Mouse (Mus musculus): ENCODE measurements at regions not wholly inside any gene's neighbourhood (a gene's known extent, or its start where the extent isn't known, plus 50 kb on each side); places are given as distances from the start of the nearest gene placed in this dataset.

DNA sequence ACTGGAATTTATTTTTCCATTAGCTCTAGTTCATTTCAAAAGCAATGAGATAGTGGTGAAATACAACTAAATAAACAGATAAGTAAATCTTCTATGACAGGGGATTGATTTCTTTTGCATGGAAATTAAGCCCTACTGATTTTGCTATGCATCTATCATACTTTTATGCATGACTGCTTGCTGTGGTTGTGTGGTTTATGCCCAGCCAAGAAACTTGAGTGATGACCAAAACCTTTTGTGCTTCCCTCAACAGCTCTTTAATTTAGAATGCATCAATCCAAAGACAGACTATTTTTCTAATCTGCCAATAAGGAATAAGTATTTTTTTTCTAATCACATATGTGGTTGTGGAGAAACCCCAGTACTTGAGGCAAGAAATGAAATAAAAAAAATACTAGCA, 303.6 kb downstream of the Col12a1 start:
- no peak for DNase-seq (ENCODE audit: low spot score in 2 of 2)

DNA sequence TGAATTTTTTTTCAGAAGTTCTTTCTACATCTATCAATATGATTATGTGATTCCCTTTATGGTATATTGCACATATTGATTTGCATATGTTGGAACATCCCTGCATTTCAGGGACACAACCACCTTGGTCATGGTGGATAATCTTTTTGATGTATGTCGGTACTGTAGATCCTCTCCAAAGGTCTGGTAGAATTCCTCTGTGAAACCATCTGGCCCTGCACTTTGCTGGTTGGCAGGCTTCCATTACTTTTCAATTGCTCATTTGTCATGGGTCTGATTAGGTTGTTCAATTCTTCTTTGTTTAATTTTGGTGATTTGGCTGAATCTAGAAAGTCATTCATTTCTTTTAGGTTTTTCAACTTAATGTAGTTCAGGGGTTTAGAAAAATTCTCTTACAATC, 288.2 kb downstream of the Col12a1 start:
- DNase-seq (ENCODE audit: low spot score in 2 of 2): no peak

DNA sequence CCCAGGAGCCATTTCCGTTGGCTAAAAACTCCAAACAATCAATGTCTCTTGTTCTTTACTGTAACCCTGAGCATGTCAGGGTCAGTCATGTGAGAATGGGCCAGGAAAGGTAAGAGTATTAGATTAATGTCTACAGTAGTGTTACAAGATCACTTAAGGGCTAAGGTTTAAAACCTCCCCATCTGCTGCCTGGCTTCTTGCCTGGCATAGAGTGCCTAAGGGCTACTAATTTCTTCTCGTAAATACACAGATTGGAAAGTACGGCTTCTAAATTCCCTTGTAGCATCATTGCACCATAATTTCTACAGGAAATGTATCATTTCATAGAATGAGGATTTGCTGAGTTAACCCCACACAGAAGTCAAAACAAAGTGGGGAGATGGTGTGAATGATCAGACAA, 281.0 kb downstream of the Col12a1 start:
- DNase-seq (ENCODE audit: low spot score in 2 of 2): no peak

DNA sequence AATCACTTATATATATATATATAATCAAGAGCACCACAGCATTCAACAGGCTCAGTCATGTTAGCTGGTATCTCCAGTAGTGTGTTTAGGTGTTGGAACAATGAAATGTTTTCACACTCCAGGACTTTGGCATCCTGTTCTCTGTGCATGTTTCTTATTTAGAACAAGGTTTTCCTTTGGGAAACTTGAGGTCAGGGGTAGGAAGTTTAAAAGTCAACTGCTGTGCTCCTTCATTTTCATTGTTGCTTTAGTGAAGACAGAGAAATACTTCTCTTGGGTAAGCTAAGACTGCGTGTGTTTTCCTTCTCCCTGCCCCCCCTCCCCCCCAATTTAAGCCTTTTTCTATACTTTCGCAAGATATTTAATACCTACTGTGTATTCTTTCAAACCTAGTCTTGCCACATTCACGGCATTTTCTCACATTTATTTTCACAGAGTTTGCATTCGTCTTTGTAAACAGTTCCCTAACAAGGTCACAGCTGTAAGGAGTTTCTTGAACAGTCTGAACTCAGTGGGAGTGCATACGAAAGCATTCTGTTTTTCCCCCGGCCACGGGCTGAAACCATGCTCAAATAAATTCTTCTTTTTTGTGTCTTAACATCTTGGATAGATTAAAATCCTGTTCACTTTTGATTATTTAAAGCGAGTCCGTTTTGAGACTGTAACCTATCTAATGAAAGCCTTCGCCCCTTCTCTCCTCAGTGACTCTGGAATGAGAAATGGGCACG, 279.2 kb downstream of the Col12a1 start:
- no peak for DNase-seq (ENCODE audit: low spot score in 2 of 2)

DNA sequence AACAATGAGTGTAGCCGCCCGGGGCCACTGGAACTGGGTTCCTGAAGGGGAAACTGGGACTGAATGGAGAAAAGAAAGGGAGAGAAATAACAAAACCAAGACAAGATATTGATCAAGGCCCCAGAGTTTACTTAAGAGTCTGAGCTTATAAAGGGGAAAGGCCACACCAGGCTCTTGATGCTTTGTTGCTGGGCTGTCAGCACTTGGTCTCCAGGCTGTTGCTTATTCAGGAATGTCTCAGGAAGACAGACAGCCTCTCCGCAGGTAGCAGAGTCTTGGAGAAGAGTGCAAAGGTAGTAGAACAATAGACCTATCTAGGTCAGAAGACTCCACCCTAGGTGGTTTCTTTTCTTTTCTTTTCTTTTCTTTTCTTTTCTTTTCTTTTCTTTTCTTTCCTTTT, 263.4 kb downstream of the Col12a1 start:
- no peak for DNase-seq (ENCODE audit: low spot score in 2 of 2)

DNA sequence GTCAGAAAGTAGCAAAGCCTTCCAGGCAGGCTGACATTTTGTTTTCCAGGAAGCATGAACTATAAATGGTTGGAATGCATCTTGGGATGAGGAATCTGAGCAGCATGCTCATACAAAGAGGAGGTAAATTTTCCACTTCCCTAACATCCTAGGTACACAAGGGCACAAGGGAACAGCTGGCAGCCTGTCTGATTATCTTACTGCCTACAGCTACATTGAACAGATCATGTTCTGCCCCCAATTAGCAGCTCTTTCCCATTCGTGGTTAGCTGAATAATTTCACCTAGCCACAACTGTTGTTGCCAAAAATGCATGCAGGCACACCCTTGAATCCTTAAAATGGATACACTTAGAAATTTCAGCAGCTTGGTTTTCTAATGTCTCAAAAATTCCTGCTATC, 239.5 kb downstream of the Col12a1 start:
- no peak for DNase-seq (ENCODE audit: low spot score in 2 of 2)

DNA sequence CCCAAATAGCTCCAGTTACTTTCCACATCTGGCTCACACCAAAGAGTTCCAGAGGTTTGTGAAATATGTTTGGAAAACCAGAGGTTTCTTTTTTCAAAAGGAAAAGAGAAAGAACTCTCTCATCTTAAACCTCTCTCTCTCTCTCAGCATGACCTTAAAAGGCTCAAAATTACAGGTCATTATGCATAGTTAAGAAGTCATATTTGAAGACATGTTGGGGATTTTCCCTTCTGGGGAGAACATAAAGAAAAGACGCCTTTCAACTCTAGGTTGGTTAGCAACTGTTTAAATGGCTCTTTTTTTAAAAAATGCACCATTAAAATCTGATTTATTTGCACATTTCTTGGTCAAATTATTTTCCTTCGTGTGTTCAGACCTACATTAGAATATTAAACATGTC, 218.4 kb downstream of the Col12a1 start:
- DNase-seq (ENCODE audit: low spot score in 2 of 2): no peak

DNA sequence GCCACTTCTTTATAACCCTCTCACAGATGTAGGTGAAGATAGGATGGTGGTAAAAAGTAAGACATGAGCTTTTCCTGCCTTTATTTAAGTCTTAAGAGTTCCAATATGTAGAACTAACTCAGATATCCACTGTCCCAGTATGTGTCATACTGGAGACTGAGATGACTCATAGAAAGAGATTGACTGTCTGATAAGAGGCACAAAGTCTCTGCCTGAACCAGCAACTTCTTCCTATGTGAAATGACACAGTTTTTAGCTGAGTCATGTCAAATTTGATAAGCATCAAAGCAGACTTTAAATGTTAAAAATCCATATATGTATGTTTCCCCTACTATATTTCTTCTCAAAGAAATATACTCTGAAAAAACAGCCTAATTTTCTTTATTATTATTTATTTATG, 216.6 kb downstream of the Col12a1 start:
- no peak for DNase-seq (ENCODE audit: low spot score in 2 of 2)

DNA sequence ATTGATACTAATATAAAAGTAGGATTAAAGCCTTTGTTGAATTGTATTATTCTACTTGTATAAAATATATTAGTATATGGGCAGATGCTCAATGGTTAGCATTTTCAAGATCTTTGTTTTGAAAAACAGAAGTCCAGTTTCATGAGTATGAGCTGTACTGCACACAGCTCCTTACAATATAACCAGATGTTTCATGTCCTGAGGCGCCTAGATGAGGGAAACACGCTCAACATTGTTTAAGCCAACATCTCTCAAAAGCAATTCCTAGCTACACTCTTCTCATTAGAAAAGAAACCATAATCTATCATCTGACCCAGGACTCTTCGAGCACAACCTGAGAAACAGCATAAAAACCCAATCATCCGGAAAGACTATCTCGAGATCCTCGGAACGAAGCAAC, 202.2 kb downstream of the Col12a1 start:
- no peak for DNase-seq (ENCODE audit: low spot score in 2 of 2)

DNA sequence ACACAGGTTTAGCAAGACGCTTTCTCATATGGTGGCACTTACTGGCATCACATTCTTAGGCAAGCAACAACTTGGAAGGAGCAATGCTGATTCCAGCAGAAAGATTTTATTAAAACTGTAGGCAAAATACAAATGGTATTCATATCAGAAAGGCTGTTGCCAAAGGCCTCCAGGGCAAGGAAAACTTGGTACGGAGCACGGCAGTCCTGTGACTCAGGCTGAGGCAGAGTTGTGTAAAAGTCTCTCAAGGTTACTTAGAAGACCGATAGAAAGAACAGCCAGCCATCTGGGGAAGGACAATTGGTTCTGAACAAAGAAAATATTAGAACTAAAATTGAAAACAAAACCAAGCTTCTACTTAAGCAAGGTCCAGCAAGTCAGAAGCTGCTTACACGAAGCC, 201.2 kb downstream of the Col12a1 start:
- DNase-seq (ENCODE audit: low spot score in 2 of 2): no peak

DNA sequence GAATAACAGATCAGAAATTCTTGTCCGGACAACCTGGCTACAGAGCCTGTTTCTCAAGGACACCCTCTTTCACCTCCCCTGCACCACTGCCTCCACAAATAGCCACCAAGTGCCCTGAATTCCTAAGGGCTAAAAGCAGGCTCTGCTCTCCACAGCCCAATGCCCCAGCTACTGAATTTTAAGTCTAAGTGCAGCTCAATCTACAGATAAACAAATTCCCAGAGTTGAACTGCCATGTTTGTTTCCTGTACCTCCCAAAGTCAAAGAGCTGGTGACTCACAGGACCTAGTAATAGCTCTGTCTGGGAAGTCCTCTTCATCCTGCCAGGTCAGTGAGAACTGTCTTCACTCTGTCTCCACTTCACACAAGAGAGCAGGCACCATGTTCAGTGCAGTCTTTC, 200.0 kb downstream of the Col12a1 start:
- DNase-seq (ENCODE audit: low spot score in 2 of 2): no peak

DNA sequence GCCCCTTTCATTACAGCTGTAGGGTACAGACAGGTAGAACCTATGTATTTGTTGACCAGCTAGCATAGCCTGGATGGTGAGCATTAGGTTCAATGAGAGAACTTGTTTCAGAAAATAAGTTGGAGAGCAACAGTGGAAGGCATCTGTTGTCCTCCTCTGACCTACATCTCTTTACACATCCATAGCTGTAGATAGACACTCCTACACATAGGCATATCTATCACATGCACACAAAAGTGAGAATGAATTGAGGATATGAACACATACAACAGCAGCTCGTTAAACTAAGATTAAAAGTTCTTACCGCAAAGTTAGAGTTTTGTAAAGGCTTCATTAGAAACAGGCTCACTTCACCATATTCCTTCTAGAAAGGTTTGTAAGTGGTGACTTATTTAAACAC, 198.1 kb downstream of the Col12a1 start:
- no peak for DNase-seq (ENCODE audit: low spot score in 2 of 2)

DNA sequence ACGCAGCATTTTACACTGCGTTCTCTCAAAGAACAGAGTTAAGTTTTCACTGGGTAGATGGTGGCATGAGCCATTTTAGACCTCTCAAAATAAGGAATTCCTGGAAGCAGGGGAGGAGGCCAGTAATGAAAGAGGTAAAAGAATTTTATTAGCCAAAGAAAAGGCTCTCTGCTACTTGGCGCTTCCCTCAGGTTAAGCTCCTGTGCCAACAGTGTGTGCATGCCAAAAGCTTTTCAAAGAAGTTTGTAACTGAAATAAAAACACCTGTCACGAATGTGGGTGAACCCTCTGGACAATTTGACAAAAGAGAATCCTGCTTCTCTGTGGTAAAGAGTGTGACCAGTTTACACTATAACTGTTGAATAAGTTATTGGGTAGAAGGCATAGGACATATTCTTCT, 195.6 kb downstream of the Col12a1 start:
- no peak for DNase-seq (ENCODE audit: low spot score in 2 of 2)

DNA sequence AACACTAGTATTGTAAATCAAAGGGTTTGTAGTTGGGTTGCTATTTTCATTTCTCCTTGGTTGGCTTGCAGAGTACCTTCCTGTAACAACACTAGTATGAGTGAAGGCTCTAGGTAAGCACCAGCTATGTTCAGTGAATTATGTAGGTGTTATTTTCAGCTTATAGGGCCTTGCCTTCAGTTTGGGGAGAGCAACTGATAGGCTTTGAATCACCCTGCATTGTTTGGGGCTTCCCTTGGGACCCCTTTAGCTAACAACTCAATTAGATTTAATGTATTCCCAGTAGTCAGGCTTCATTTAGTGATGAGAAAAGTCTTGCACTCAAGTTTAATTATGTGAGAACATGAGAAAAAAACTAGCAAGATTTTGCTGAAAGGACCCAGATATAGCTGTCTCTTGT, 193.6 kb downstream of the Col12a1 start:
- DNase-seq (ENCODE audit: low spot score in 2 of 2): no peak

DNA sequence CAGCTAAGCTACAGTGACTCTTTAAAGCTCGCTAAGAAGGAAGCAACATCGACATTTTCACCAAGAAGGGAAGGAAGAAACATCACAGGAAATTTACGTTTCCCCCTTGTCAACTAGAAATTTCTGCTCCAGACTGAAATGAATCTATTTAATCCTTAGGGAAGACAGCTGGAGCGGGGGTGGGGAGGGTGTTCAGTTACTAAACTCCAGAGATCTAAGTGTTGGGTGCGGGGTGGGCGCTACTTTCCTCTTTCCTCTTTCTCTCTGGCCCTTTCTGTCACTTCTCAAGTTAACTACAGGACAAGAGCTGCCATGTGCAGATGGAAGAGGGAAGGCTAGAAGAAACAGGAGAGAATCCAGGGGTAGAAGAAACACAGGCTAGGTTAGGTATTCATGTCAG, 192.2 kb downstream of the Col12a1 start:
- DNase-seq (ENCODE audit: low spot score in 2 of 2): peak; percentile 32 to 36

DNA sequence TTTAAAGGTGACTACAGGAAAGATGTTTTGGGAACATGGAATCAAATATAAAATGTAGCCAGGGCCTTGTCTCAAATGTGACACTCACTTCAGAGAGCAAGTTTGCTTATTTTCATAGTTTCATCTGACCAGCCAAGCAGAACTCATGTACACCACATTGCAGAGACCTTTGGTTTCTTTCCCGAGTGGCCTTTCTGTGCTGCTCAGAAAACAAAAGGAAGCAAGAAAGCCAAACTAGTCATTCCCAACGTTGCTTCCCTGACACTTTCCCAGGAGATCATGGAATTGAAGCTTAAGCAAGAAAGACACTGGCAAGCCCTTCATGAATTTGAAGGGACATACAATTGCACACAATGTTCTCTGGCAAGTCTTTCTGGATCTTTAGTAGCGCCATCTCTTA, 191.3 kb downstream of the Col12a1 start:
- DNase-seq (ENCODE audit: low spot score in 2 of 2): no peak
